Mouse (Mus musculus): Measurements from ENCODE around the gene Arf3. TPM values are rescaled to one million over a fixed set of nuclear protein-coding genes. Genes with fewer than 3 reads are reported as not detected.

Arf3 gene
- polyA plus RNA-seq, 1 experiment from 2014 or later = 24.5 TPM

- DNase-seq (ENCODE audit: low spot score) (no peak), ATAC-seq (replicated peaks; ENCODE audit: insufficient number of reproducible peaks, low FRiP score, low TSS enrichment, low read depth) (no peak)
- 83% methylated on average over 6 of the region's 6 CpGs for WGBS
- Histone ChIP-seq H3K27me3 (ENCODE audit: control insufficient read depth, insufficient read depth, low read length) (no peaks in the 10 kb centered on the region), H3K9ac (replicated peaks; ENCODE audit: low read length) (no peak overlapping the region), H3K9me3 (replicated peaks; ENCODE audit: control insufficient read depth, low read length) (no peaks in the 10 kb centered on the region), H3K4me1 (ENCODE audit: control insufficient read depth, insufficient read depth, low read length) (no peaks in the 10 kb centered on the region; the same call in 1 of the 2 replicates), H3K36me3 (replicated peaks; ENCODE audit: control insufficient read depth, insufficient read depth, low read depth, low read length) (no peaks in the 10 kb centered on the region; the same call in 1 of the 2 replicates), H3K4me3 (ENCODE audit: low read depth, low read length) (no peak overlapping the region), H3K4me2 (ENCODE audit: low read depth, low read length) (no peak overlapping the region), H3K27ac (replicated peaks; ENCODE audit: low read depth, low read length) (no peak overlapping the region)
Measured at GRCm38 (mm10) chr15:98730790-98731189, 32.2 kb downstream of the Arf3 start.

- Histone ChIP-seq H3K9ac (replicated peaks; ENCODE audit: low read length) (no peak overlapping the region), H3K4me2 (ENCODE audit: low read depth, low read length) (no peak overlapping the region), H3K4me1 (ENCODE audit: control insufficient read depth, insufficient read depth, low read length) (no peaks in the 10 kb centered on the region; the same call in 1 of the 2 replicates), H3K36me3 (replicated peaks; ENCODE audit: control insufficient read depth, insufficient read depth, low read depth, low read length) (no peaks in the 10 kb centered on the region), H3K9me3 (replicated peaks; ENCODE audit: control insufficient read depth, low read length) (no peaks in the 10 kb centered on the region), H3K27me3 (ENCODE audit: control insufficient read depth, insufficient read depth, low read length) (no peaks in the 10 kb centered on the region), H3K27ac (replicated peaks; ENCODE audit: low read depth, low read length) (no peak overlapping the region), H3K4me3 (ENCODE audit: low read depth, low read length) (no peak overlapping the region)
- WGBS = 76% methylated on average over 7 of the region's 7 CpGs
- no peak for ATAC-seq (replicated peaks; ENCODE audit: insufficient number of reproducible peaks, low FRiP score, low TSS enrichment, low read depth)
- DNase-seq (ENCODE audit: low spot score) = no peak
Measured at GRCm38 (mm10) chr15:98729791-98730545, 33.0 kb downstream of the Arf3 start.

DNA sequence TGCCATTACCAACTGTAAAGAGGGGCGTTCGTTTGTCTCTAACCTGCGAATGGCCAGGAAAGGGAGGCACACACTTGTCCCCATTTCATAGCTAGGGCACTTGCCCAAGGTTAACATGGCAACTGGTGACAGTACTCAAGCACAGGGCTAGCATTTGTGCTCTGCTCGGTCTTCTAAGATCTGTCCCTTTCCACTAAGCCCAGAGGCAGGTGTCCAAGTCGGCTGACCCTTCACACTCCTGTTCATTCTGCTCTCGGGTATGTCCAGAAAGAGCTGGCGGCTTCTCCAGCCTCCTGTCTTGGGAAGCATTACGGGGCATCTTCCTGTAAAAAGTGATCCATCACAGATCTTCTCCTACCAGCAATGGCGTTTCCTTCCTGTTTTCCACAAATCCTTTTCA lies 34.6 kb downstream of the Arf3 start:
- no peaks in the 10 kb centered on the region; the same call in 1 of the 2 replicates for H3K4me1 ChIP-seq (ENCODE audit: control insufficient read depth, insufficient read depth, low read length)
- no peak overlapping the region for H3K27ac ChIP-seq (replicated peaks; ENCODE audit: low read depth, low read length)
- peak overlapping the region; percentile 87 for H3K4me2 ChIP-seq (ENCODE audit: low read depth, low read length)
- no peak overlapping the region for H3K9ac ChIP-seq (replicated peaks; ENCODE audit: low read length)
- H3K9me3 ChIP-seq (replicated peaks; ENCODE audit: control insufficient read depth, low read length) = no peaks in the 10 kb centered on the region
- no peak for ATAC-seq (replicated peaks; ENCODE audit: insufficient number of reproducible peaks, low FRiP score, low TSS enrichment, low read depth)
- DNase-seq (ENCODE audit: low spot score) = no peak
- H3K4me3 ChIP-seq (ENCODE audit: low read depth, low read length) = no peak overlapping the region
- H3K36me3 ChIP-seq (replicated peaks; ENCODE audit: control insufficient read depth, insufficient read depth, low read depth, low read length) = no peaks in the 10 kb centered on the region
- no peaks in the 10 kb centered on the region for H3K27me3 ChIP-seq (ENCODE audit: control insufficient read depth, insufficient read depth, low read length)
- WGBS = 37% methylated on average over 9 of the region's 9 CpGs

- Histone ChIP-seq H3K4me2 (ENCODE audit: low read depth, low read length) (peak within 1 kb of the TSS; percentile 87), H3K27me3 (ENCODE audit: control insufficient read depth, insufficient read depth, low read length) (no peaks in the 10 kb centered on the region), H3K4me1 (ENCODE audit: control insufficient read depth, insufficient read depth, low read length) (peaks cover 2% of the 10 kb centered on the region; the same call in 1 of the 2 replicates), H3K9me3 (replicated peaks; ENCODE audit: control insufficient read depth, low read length) (no peaks in the 10 kb centered on the region), H3K27ac (replicated peaks; ENCODE audit: low read depth, low read length) (no peak within 1 kb of the TSS), H3K4me3 (ENCODE audit: low read depth, low read length) (peak within 1 kb of the TSS; percentile 48), H3K9ac (replicated peaks; ENCODE audit: low read length) (peak within 1 kb of the TSS; percentile 55), H3K36me3 (replicated peaks; ENCODE audit: control insufficient read depth, insufficient read depth, low read depth, low read length) (no peaks in the 10 kb centered on the region)
- DNase-seq (ENCODE audit: low spot score) = peak; percentile 82
- ATAC-seq (replicated peaks; ENCODE audit: insufficient number of reproducible peaks, low FRiP score, low TSS enrichment, low read depth) = peak; percentile 80
- WGBS = under 1% methylated on average over 37 of the region's 39 CpGs
Measured at GRCm38 (mm10) chr15:98727443-98728321, 35.3 kb downstream of the Arf3 start, which contains the start of gene Fkbp11. Gene Fkbp11 (minus strand): TSS chr15:98728198.

DNA sequence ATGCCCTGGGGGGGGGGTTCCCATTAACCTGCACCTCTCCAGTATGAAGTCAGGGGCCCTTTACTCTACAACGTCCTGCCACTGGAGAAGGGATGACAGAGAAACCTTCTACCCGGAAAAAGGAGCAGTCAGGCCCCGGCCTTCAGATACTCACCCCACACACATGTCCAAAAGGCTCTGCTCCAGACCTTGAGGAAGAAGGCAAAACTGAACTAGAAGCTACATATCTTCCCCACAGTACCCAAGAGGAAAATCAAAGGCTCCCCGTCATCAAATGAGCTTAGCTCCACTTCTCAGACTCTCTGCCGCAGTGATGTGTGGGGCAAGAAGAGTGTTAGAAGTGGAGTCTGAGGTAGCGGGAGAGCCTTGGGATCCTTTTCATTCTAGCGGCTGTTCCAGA lies 36.3 kb downstream of the Arf3 start:
- Histone ChIP-seq H3K4me3 (ENCODE audit: low read depth, low read length) (peak overlapping the region; percentile 48), H3K36me3 (replicated peaks; ENCODE audit: control insufficient read depth, insufficient read depth, low read depth, low read length) (no peaks in the 10 kb centered on the region), H3K4me1 (ENCODE audit: control insufficient read depth, insufficient read depth, low read length) (peaks cover 4% of the 10 kb centered on the region; the same call in 1 of the 2 replicates), H3K9me3 (replicated peaks; ENCODE audit: control insufficient read depth, low read length) (no peaks in the 10 kb centered on the region), H3K27ac (replicated peaks; ENCODE audit: low read depth, low read length) (no peak overlapping the region), H3K4me2 (ENCODE audit: low read depth, low read length) (peak overlapping the region; percentile 87), H3K27me3 (ENCODE audit: control insufficient read depth, insufficient read depth, low read length) (no peaks in the 10 kb centered on the region), H3K9ac (replicated peaks; ENCODE audit: low read length) (no peak overlapping the region; the same call in 1 of the 2 replicates)
- 43% methylated on average over 7 of the region's 7 CpGs for WGBS
- no peak for DNase-seq (ENCODE audit: low spot score)
- no peak for ATAC-seq (replicated peaks; ENCODE audit: insufficient number of reproducible peaks, low FRiP score, low TSS enrichment, low read depth)

DNA sequence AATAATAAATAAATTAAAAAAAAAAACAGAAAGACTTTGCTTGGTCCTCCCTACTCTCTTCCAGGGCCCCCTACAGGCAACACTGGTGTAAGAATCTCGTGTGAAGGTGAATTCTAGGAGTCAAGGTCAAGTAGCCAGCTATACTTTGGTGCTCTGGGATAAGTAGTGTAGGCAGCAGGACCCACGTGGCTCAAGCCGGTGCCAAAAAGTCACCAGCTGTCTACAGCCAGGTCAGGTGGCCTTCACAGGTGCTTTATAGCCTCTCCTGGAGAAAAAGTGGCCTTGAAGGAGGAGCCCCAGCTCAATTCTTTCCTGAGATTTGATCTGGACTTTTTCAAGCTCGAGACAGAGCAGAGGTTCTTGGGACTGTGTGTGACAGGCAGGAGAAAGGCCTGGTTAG lies 36.9 kb downstream of the Arf3 start:
- WGBS = 75% methylated on average over 4 of the region's 4 CpGs

GRCm38 (mm10) chr15:98724441-98724840 lies 38.6 kb downstream of the Arf3 start:
- WGBS = 37% methylated on average over 19 of the region's 19 CpGs
- Histone ChIP-seq H3K27me3 (ENCODE audit: control insufficient read depth, insufficient read depth, low read length) (no peaks in the 10 kb centered on the region), H3K36me3 (replicated peaks; ENCODE audit: control insufficient read depth, insufficient read depth, low read depth, low read length) (no peaks in the 10 kb centered on the region), H3K4me2 (ENCODE audit: low read depth, low read length) (0 out of 2 replicates have a peak overlapping the region, but pooled peaks have one; percentile 6), H3K4me1 (ENCODE audit: control insufficient read depth, insufficient read depth, low read length) (peaks cover 4% of the 10 kb centered on the region; the same call in 1 of the 2 replicates), H3K27ac (replicated peaks; ENCODE audit: low read depth, low read length) (no peak overlapping the region), H3K4me3 (ENCODE audit: low read depth, low read length) (no peak overlapping the region), H3K9me3 (replicated peaks; ENCODE audit: control insufficient read depth, low read length) (no peaks in the 10 kb centered on the region), H3K9ac (replicated peaks; ENCODE audit: low read length) (no peak overlapping the region)
- DNase-seq (ENCODE audit: low spot score) (no peak), ATAC-seq (replicated peaks; ENCODE audit: insufficient number of reproducible peaks, low FRiP score, low TSS enrichment, low read depth) (no peak)

More for the DNA sequence above, 36.9 kb downstream of the Arf3 start:
- Histone ChIP-seq H3K4me3 (ENCODE audit: low read depth, low read length) (no peak overlapping the region), H3K9me3 (replicated peaks; ENCODE audit: control insufficient read depth, low read length) (no peaks in the 10 kb centered on the region), H3K27me3 (ENCODE audit: control insufficient read depth, insufficient read depth, low read length) (no peaks in the 10 kb centered on the region), H3K9ac (replicated peaks; ENCODE audit: low read length) (no peak overlapping the region), H3K27ac (replicated peaks; ENCODE audit: low read depth, low read length) (no peak overlapping the region), H3K4me2 (ENCODE audit: low read depth, low read length) (no peak overlapping the region), H3K4me1 (ENCODE audit: control insufficient read depth, insufficient read depth, low read length) (peaks cover 4% of the 10 kb centered on the region; the same call in 1 of the 2 replicates), H3K36me3 (replicated peaks; ENCODE audit: control insufficient read depth, insufficient read depth, low read depth, low read length) (no peaks in the 10 kb centered on the region)
- DNase-seq (ENCODE audit: low spot score) = no peak
- ATAC-seq (replicated peaks; ENCODE audit: insufficient number of reproducible peaks, low FRiP score, low TSS enrichment, low read depth) = no peak
